7 mouse cellular contexts compared by ENCODE assay signal in the genomic region with DNA sequence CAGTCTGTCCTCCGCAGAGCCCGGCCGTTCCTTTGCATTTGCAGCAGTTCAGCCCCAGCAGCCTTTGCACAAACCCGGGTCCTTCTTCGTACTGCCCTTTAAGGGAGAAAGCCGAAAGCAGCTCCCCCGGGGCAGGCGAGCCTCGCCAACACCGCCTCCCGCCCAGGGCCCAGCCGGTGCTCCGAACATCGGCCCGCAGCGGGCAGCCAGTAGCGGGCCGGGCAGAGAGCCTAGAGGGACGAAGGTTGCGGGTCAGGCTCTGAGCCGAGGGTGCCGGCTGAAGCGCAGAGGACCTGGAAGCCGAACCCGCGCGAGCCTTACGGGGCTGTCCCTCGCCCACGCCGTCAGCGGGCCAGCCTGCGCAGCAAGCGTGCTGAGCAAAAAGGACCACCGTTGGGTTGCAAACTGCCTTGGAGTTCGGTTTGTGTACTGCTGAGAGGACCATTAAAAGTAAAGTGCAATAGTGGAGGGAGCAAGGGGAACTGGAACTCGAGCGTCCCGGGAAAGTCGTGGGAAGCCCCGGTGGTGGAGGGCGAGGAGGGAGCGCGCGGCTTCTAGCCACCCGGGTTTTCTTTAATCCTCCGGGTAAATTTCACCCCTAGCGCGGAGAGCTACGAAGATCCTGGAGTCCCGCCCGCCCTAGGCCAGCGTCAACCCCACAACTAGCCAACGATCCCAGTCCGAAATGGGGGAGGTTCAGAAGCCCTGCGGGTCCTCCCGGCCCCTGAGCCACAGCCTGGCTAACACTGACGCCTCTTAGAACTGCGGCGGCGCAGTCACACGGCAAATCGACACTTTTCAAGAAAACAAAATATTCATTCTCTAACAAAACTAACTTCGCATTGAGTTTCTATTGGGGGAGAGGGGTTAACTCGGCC. TPM values are rescaled to one million over a fixed set of nuclear protein-coding genes. Genes with fewer than 3 reads are reported as not detected.
A peak's percentile ranks its signal among the peaks of the same experiment; 100 is the strongest.
DNase-seq lines count a peak whose midpoint lies in the region; ATAC-seq and TF ChIP-seq lines count a peak whose summit lies in the region.

No protein-coding gene starts in this region.

- no peaks in the 10 kb centered on the region for H3K9me3 ChIP-seq in hindbrain, embryonic 13.5 days
- H3K9me3 ChIP-seq in limb, embryonic 14.5 days (ENCODE audit: control insufficient read depth, low read length), result no peaks in the 10 kb centered on the region
- H3K9me3 ChIP-seq in midbrain, embryonic 14.5 days (ENCODE audit: control insufficient read depth, low read length), result no peaks in the 10 kb centered on the region
- no peaks in the 10 kb centered on the region for H3K9me3 ChIP-seq in stomach, embryonic 16.5 days (replicated peaks; ENCODE audit: control insufficient read depth, low read length)

- ATAC-seq in hindbrain, embryonic 13.5 days (ENCODE audit: low FRiP score), result peak; percentile 22; the same call in 1 of the 2 replicates
- ATAC-seq in limb, embryonic 14.5 days (ENCODE audit: low FRiP score, low read depth), result peak; percentile 28; the same call in 1 of the 2 replicates
- 0 out of 2 replicates have a peak, but pooled peaks have one; percentile 11 for ATAC-seq in midbrain, embryonic 14.5 days (ENCODE audit: low FRiP score, low TSS enrichment)
- ATAC-seq in stomach, embryonic 16.5 days (ENCODE audit: insufficient read depth, low FRiP score), result peak; percentile 68

- peak overlapping the region; percentile 83 for H3K9ac ChIP-seq in hindbrain, embryonic 13.5 days
- peak overlapping the region; percentile 84 for H3K9ac ChIP-seq in limb, embryonic 14.5 days (ENCODE audit: low read depth, low read length, severe bottlenecking)
- H3K9ac ChIP-seq in midbrain, embryonic 14.5 days (replicated peaks; ENCODE audit: low read length), result peak overlapping the region; percentile 67
- H3K9ac ChIP-seq in stomach, embryonic 16.5 days (ENCODE audit: low read length), result peak overlapping the region; percentile 87

- H3K4me2 ChIP-seq in hindbrain, embryonic 13.5 days, result peak overlapping the region; percentile 99
- peak overlapping the region; percentile 96 for H3K4me2 ChIP-seq in limb, embryonic 14.5 days (replicated peaks; ENCODE audit: low read depth, low read length, severe bottlenecking)
- H3K4me2 ChIP-seq in midbrain, embryonic 14.5 days (ENCODE audit: low read length), result peak overlapping the region; percentile 98
- peak overlapping the region; percentile 98 for H3K4me2 ChIP-seq in stomach, embryonic 16.5 days (ENCODE audit: low read depth, low read length)

- H3K27me3 ChIP-seq in hindbrain, embryonic 13.5 days, result peaks cover 64% of the 10 kb centered on the region
- H3K27me3 ChIP-seq in limb, embryonic 14.5 days (ENCODE audit: control insufficient read depth, insufficient read depth, low read length), result peaks cover 28% of the 10 kb centered on the region
- peaks cover 18% of the 10 kb centered on the region for H3K27me3 ChIP-seq in midbrain, embryonic 14.5 days (ENCODE audit: control insufficient read depth, insufficient read depth, low read length)
- H3K27me3 ChIP-seq in stomach, embryonic 16.5 days (ENCODE audit: control insufficient read depth, insufficient read depth, low read length), result peaks cover 25% of the 10 kb centered on the region

- H3K4me1 ChIP-seq in hindbrain, embryonic 13.5 days (replicated peaks), result peaks cover 47% of the 10 kb centered on the region
- peaks cover 8% of the 10 kb centered on the region; the same call in 1 of the 2 replicates for H3K4me1 ChIP-seq in limb, embryonic 14.5 days (ENCODE audit: control insufficient read depth, insufficient read depth, low read length)
- H3K4me1 ChIP-seq in midbrain, embryonic 14.5 days (ENCODE audit: control insufficient read depth, insufficient read depth, low read length), result peaks cover 32% of the 10 kb centered on the region
- peaks cover 12% of the 10 kb centered on the region for H3K4me1 ChIP-seq in stomach, embryonic 16.5 days (ENCODE audit: control insufficient read depth, insufficient read depth, low read length)

- no peak for TF ChIP-seq POLR2A in limb, embryonic 14.5 days (IDR thresholded peaks at IDR 0.05; ENCODE audit: borderline replicate concordance, extremely low read depth, insufficient read depth, insufficient read length)

- peak overlapping the region; percentile 82 for H3K27ac ChIP-seq in hindbrain, embryonic 13.5 days
- peak overlapping the region; percentile 94 for H3K27ac ChIP-seq in limb, embryonic 14.5 days (replicated peaks; ENCODE audit: low read depth, low read length)
- H3K27ac ChIP-seq in midbrain, embryonic 14.5 days (replicated peaks; ENCODE audit: low read depth, low read length), result peak overlapping the region; percentile 74
- peak overlapping the region; percentile 85 for H3K27ac ChIP-seq in stomach, embryonic 16.5 days (ENCODE audit: low read length)

- under 1% methylated on average over 65 of the region's 65 CpGs for WGBS in hindbrain, embryonic 13.5 days
- WGBS in limb, embryonic 14.5 days, result under 1% methylated on average over 65 of the region's 65 CpGs
- under 1% methylated on average over 65 of the region's 65 CpGs for WGBS in midbrain, embryonic 14.5 days
- under 1% methylated on average over 65 of the region's 65 CpGs for WGBS in stomach, embryonic 16.5 days

- H3K36me3 ChIP-seq in hindbrain, embryonic 13.5 days, result no peaks in the 10 kb centered on the region
- H3K36me3 ChIP-seq in limb, embryonic 14.5 days (ENCODE audit: control insufficient read depth, insufficient read depth, low read length), result no peaks in the 10 kb centered on the region; the same call in 1 of the 2 replicates
- H3K36me3 ChIP-seq in midbrain, embryonic 14.5 days (ENCODE audit: control insufficient read depth, insufficient read depth, low read length), result no peaks in the 10 kb centered on the region
- H3K36me3 ChIP-seq in stomach, embryonic 16.5 days (ENCODE audit: control insufficient read depth, insufficient read depth, low read length), result no peaks in the 10 kb centered on the region

- peak overlapping the region; percentile 62 for H3K4me3 ChIP-seq in hindbrain, embryonic 13.5 days
- peak overlapping the region; percentile 54 for H3K4me3 ChIP-seq in limb, embryonic 14.5 days (replicated peaks; ENCODE audit: low read length)
- H3K4me3 ChIP-seq in midbrain, embryonic 14.5 days (replicated peaks; ENCODE audit: low read depth, low read length), result peak overlapping the region; percentile 57
- H3K4me3 ChIP-seq in stomach, embryonic 16.5 days (replicated peaks; ENCODE audit: low read length), result peak overlapping the region; percentile 63

- peak; percentile 67 to 69 for DNase-seq in adrenal gland, adult 18-20 months (ENCODE audit: low spot score in 2 of 2)
- DNase-seq in cerebellum, postnatal 14 days, result peak; percentile 37 to 48
- DNase-seq in gastrocnemius, adult 18-20 months (ENCODE audit: low spot score), result peak; percentile 77
- DNase-seq in limb, embryonic 14.5 days (ENCODE audit: low spot score), result peak; percentile 43
- peak; percentile 68 for DNase-seq in midbrain, embryonic 14.5 days

RNA-seq across cellular contexts. Expression of a gene that starts 6.6 kb away (rescaled TPM):
- total RNA-seq in adrenal gland, adult 18-20 months (2021), result 10 to 100 TPM; 11.1 to 23.8 TPM
- 100 to 1,000 TPM; 138 to 186 TPM for total RNA-seq in gastrocnemius, adult 18-20 months (2021)
- polyA plus RNA-seq in hindbrain, embryonic 13.5 days (2015; fragmentation: Nextera tagmentation; extraction: Ambion mirVana), result 39.7 and 42.1 TPM in 2 replicates
- polyA plus RNA-seq in limb, embryonic 14.5 days (2012; rRNA removed), result 21.3 and 34.0 TPM in 2 replicates
- 59.4 and 67.4 TPM in 2 replicates for polyA plus RNA-seq in limb, embryonic 14.5 days (2014; fragmentation: Nextera tagmentation; extraction: Ambion mirVana)
- polyA plus RNA-seq in midbrain, embryonic 14.5 days (2014; fragmentation: Nextera tagmentation; extraction: Ambion mirVana), result 45.7 and 52.1 TPM in 2 replicates
- polyA plus RNA-seq in stomach, embryonic 16.5 days (2015; fragmentation: Nextera tagmentation; extraction: Ambion mirVana), result 30.1 and 37.5 TPM in 2 replicates

RNA-seq across cellular contexts. Expression of a gene that starts 7.2 kb away (rescaled TPM):
- total RNA-seq in adrenal gland, adult 18-20 months (2021), result 100 to 1,000 TPM in 1 of 2 experiments, 10 to 100 TPM in 1; 97.8 to 105 TPM
- total RNA-seq in gastrocnemius, adult 18-20 months (2021), result 10 to 100 TPM; 44.7 to 46.5 TPM
- polyA plus RNA-seq in hindbrain, embryonic 13.5 days (2015; fragmentation: Nextera tagmentation; extraction: Ambion mirVana), result 311 and 322 TPM in 2 replicates
- polyA plus RNA-seq in limb, embryonic 14.5 days (2012; rRNA removed), result 183 and 187 TPM in 2 replicates
- polyA plus RNA-seq in limb, embryonic 14.5 days (2014; fragmentation: Nextera tagmentation; extraction: Ambion mirVana), result 283 and 299 TPM in 2 replicates
- polyA plus RNA-seq in midbrain, embryonic 14.5 days (2014; fragmentation: Nextera tagmentation; extraction: Ambion mirVana), result 342 and 379 TPM in 2 replicates
- 221 and 222 TPM in 2 replicates for polyA plus RNA-seq in stomach, embryonic 16.5 days (2015; fragmentation: Nextera tagmentation; extraction: Ambion mirVana)

RNA-seq across cellular contexts. Expression of a gene that starts 52.5 kb away (rescaled TPM):
- 1 to 10 TPM; 3.9 to 4.9 TPM for total RNA-seq in adrenal gland, adult 18-20 months (2021)
- 1 to 10 TPM; 1.5 to 1.9 TPM for total RNA-seq in gastrocnemius, adult 18-20 months (2021)
- polyA plus RNA-seq in hindbrain, embryonic 13.5 days (2015; fragmentation: Nextera tagmentation; extraction: Ambion mirVana), result 0.60 and 1.2 TPM in 2 replicates
- polyA plus RNA-seq in limb, embryonic 14.5 days (2012; rRNA removed), result 0.79 and 0.87 TPM in 2 replicates
- 1.1 and 1.4 TPM in 2 replicates for polyA plus RNA-seq in limb, embryonic 14.5 days (2014; fragmentation: Nextera tagmentation; extraction: Ambion mirVana)
- polyA plus RNA-seq in midbrain, embryonic 14.5 days (2014; fragmentation: Nextera tagmentation; extraction: Ambion mirVana), result 0.45 and 1.3 TPM in 2 replicates
- 0.62 and 1.9 TPM in 2 replicates for polyA plus RNA-seq in stomach, embryonic 16.5 days (2015; fragmentation: Nextera tagmentation; extraction: Ambion mirVana)

Comparison
In these comparisons a context has a peak if more than half of its experiments do, and no peak if none do; other contexts are left out.
1. Peak in every context shown above with its lines: DNase-seq, ATAC-seq, H3K4me3 ChIP-seq and H3K27ac ChIP-seq.
2. ATAC-seq: peak in every context shown above with its lines; median percentile 68 in stomach, embryonic 16.5 days; 28 in limb, embryonic 14.5 days; 22 in hindbrain, embryonic 13.5 days; 11 in midbrain, embryonic 14.5 days.